17 mouse cellular contexts compared by ENCODE assay signal in genomic region chr9:20961557-20961956, GRCm38 (mm10). TPM values are rescaled to one million over a fixed set of nuclear protein-coding genes. Genes with fewer than 3 reads are reported as not detected.
DNase-seq lines count a peak whose midpoint lies in the region; TF ChIP-seq lines count a peak whose summit lies in the region.
"Had no signal": no experiment of that assay in that cellular context is flagged by ENCODE, and none has a peak within 500 bp of the region (broad histone marks: within the 10 kb centered on the region; RNA-seq: fewer than 3 reads in every experiment).

No protein-coding gene starts in this region.

- no peak overlapping the region for H3K4me3 ChIP-seq in bone marrow macrophage, adult 2 months (ENCODE audit: insufficient read depth, low read length)
- H3K4me3 ChIP-seq in megakaryocyte, embryonic 14.5 days (replicated peaks): peak overlapping the region; percentile 77
- H3K4me3 ChIP-seq: heart, adult 2 months; hindbrain, embryonic 12.5 days; intestine, embryonic 15.5 days; limb, embryonic 13.5 days; liver, embryonic 15.5 days had no signal

- no peak for TF ChIP-seq POLR2A in bone marrow macrophage, adult 2 months (IDR thresholded peaks at IDR 0.05; ENCODE audit: borderline replicate concordance, low read depth, low read length)

- no peaks in the 10 kb centered on the region for H3K9me3 ChIP-seq in megakaryocyte, embryonic 14.5 days
- H3K9me3 ChIP-seq: hindbrain, embryonic 12.5 days; intestine, embryonic 15.5 days; limb, embryonic 13.5 days; liver, embryonic 15.5 days had no signal

- H3K36me3 ChIP-seq in megakaryocyte, embryonic 14.5 days (replicated peaks; ENCODE audit: low read length): peaks cover 31% of the 10 kb centered on the region

- no peak for TF ChIP-seq CTCF in bone marrow macrophage, adult 2 months (IDR thresholded peaks at IDR 0.05; ENCODE audit: low read depth, low read length)

- H3K4me1 ChIP-seq in bone marrow macrophage, adult 2 months (ENCODE audit: control insufficient read depth, insufficient read depth, low read length): peaks cover 46% of the 10 kb centered on the region
- peaks cover 85% of the 10 kb centered on the region for H3K4me1 ChIP-seq in megakaryocyte, embryonic 14.5 days
- H3K4me1 ChIP-seq: hindbrain, embryonic 12.5 days; intestine, embryonic 15.5 days had no signal

- peak; percentile 56 for DNase-seq in thymus, postnatal 0 days (ENCODE audit: low spot score)
- no peak for DNase-seq in thymus, adult 18-20 months
- peak; percentile 13 to 27 for DNase-seq in thymus, postnatal 36 days
- DNase-seq in lung, postnatal 25 days (ENCODE audit: low spot score): no peak
- no peak for DNase-seq in adrenal gland, postnatal 14 days
- no peak for DNase-seq in frontal cortex, postnatal 36 days (ENCODE audit: low spot score in 2 of 2)
- DNase-seq: adrenal gland, postnatal 25 days; cerebellum, adult 8-10 months; forebrain, postnatal 0 days; heart, adult 2 months; kidney, postnatal 10 days had no signal

- H3K27me3 ChIP-seq in megakaryocyte, embryonic 14.5 days (replicated peaks): no peaks in the 10 kb centered on the region
- H3K27me3 ChIP-seq: hindbrain, embryonic 12.5 days; intestine, embryonic 15.5 days; limb, embryonic 13.5 days; liver, embryonic 15.5 days had no signal

- H3K27ac ChIP-seq in bone marrow macrophage, adult 2 months (ENCODE audit: insufficient read depth, low read depth, low read length): peak overlapping the region; percentile 79
- H3K27ac ChIP-seq: heart, adult 2 months; hindbrain, embryonic 12.5 days; intestine, embryonic 15.5 days; limb, embryonic 13.5 days; liver, embryonic 15.5 days had no signal

RNA-seq across cellular contexts. Expression of gene Dnmt1, which starts 1.9 kb away (rescaled TPM):
- 90.0 and 96.3 TPM in 2 replicates for polyA plus RNA-seq in thymus, postnatal 0 days (2015; fragmentation: Nextera tagmentation; extraction: Ambion mirVana)
- polyA plus RNA-seq in bone marrow macrophage, adult 2 months (2012; ENCODE audit: insufficient read depth, insufficient read length, missing spikeins): 53.0 and 54.5 TPM in 2 replicates
- 31.3 and 39.8 TPM in 2 replicates for polyA plus RNA-seq in megakaryocyte, embryonic 14.5 days (2012; ENCODE audit: insufficient read depth, low replicate concordance)
- 56.0 and 58.0 TPM in 2 replicates for total RNA-seq in adrenal gland, postnatal 14 days (2021)

RNA-seq across cellular contexts. Expression of gene S1pr2, which starts 15.0 kb away (rescaled TPM):
- 12.1 and 12.7 TPM in 2 replicates for polyA plus RNA-seq in thymus, postnatal 0 days (2015; fragmentation: Nextera tagmentation; extraction: Ambion mirVana)
- polyA plus RNA-seq in bone marrow macrophage, adult 2 months (2012; ENCODE audit: insufficient read depth, insufficient read length, missing spikeins): 46.5 and 48.2 TPM in 2 replicates
- polyA plus RNA-seq in megakaryocyte, embryonic 14.5 days (2012; ENCODE audit: insufficient read depth, low replicate concordance): 4.0 and 8.4 TPM in 2 replicates
- 9.1 and 11.0 TPM in 2 replicates for total RNA-seq in adrenal gland, postnatal 14 days (2021)

RNA-seq across cellular contexts. Expression of gene Mrpl4, which starts 41.0 kb away (rescaled TPM):
- 116 and 130 TPM in 2 replicates for polyA plus RNA-seq in thymus, postnatal 0 days (2015; fragmentation: Nextera tagmentation; extraction: Ambion mirVana)
- polyA plus RNA-seq in bone marrow macrophage, adult 2 months (2012; ENCODE audit: insufficient read depth, insufficient read length, missing spikeins): 52.7 and 61.3 TPM in 2 replicates
- polyA plus RNA-seq in megakaryocyte, embryonic 14.5 days (2012; ENCODE audit: insufficient read depth, low replicate concordance): 62.4 and 63.4 TPM in 2 replicates
- 135 and 144 TPM in 2 replicates for total RNA-seq in adrenal gland, postnatal 14 days (2021)

RNA-seq across cellular contexts. Expression of gene Icam1, which starts 54.2 kb away (rescaled TPM):
- polyA plus RNA-seq in thymus, postnatal 0 days (2015; fragmentation: Nextera tagmentation; extraction: Ambion mirVana): 64.8 and 64.9 TPM in 2 replicates
- 67.4 and 79.0 TPM in 2 replicates for polyA plus RNA-seq in bone marrow macrophage, adult 2 months (2012; ENCODE audit: insufficient read depth, insufficient read length, missing spikeins)
- polyA plus RNA-seq in megakaryocyte, embryonic 14.5 days (2012; ENCODE audit: insufficient read depth, low replicate concordance): 8.8 and 10.8 TPM in 2 replicates
- total RNA-seq in adrenal gland, postnatal 14 days (2021): 12.7 and 13.8 TPM in 2 replicates

Comparison
In these comparisons a context has a peak if more than half of its experiments do, and no peak if none do; other contexts are left out.
1. DNase-seq: peak in thymus, postnatal 0 days (single experiment) and thymus, postnatal 36 days (2 of 2); none in thymus, adult 18-20 months (0 of 2), lung, postnatal 25 days (single experiment), adrenal gland, postnatal 14 days (single experiment) and frontal cortex, postnatal 36 days (0 of 2).